Mouse (Mus musculus): Measurements from ENCODE around the gene Kif24. TPM values are rescaled to one million over a fixed set of nuclear protein-coding genes. Genes with fewer than 3 reads are reported as not detected.
"Not testable (repeated sequence)": the region's sequence is repeated elsewhere in the genome, so short reads cannot be mapped to it uniquely, and the experiment has no call there.

Gene Kif24
- polyA plus RNA-seq, 1 experiment: 0.38 TPM

DNA sequence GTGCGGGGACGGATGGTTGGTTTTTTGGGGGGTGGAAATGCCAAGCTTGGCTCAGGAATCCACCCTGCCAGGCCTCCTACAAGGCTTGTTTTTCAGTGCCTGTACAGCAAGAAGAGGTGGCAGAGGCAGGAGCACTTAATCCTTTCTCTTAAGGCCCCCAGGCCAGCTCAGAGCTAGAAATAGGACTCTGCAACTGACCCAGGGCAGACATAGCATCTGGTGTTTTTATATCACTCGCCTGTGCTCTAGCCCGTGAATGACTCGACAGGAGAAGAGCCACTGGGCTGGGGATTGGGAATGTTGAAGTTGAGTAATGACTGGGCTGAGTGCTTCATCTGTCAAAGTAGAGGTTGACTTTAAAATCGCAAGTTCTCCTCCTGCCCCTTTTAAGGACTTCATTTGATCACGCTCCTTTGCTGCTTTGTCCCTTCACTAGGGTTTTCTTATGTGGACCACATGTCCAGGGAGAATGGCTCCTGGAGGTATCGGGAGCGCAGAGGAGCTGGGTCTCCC lies 13.0 kb upstream of the Kif24 start:
- peaks cover 9% of the 10 kb centered on the region for H3K36me3 ChIP-seq (ENCODE audit: control insufficient read depth)
- TF ChIP-seq GATA1 (IDR thresholded peaks at IDR 0.05; ENCODE audit: low read length): no peak
- no peak for TF ChIP-seq TAL1 (IDR thresholded peaks at IDR 0.05; ENCODE audit: low read length)
- no peaks in the 10 kb centered on the region for H3K4me1 ChIP-seq (ENCODE audit: control insufficient read depth)
- no peaks in the 10 kb centered on the region for H3K27me3 ChIP-seq (ENCODE audit: control insufficient read depth)
- no peaks in the 10 kb centered on the region for H3K9me3 ChIP-seq (ENCODE audit: control insufficient read depth, low read length)
- no peak overlapping the region for H3K4me3 ChIP-seq (replicated peaks)

DNA sequence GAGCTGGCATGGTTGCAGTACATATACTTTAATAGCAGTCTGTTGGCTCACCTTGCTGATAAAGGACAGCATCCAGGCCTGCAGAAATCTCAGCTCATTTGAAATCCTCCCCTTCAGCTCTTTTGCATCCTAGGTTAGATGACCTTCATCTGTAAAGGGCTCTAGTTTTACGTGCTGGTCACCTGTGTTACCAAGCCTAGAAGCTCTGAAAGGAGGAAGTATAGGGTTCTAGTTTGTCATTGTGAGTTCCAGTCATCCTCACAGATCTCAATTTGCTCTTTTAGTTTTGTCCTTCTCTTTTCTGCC lies 6.7 kb upstream of the Kif24 start:
- Histone ChIP-seq H3K4me3 (replicated peaks) (no peak overlapping the region), H3K36me3 (ENCODE audit: control insufficient read depth) (no peaks in the 10 kb centered on the region), H3K27me3 (ENCODE audit: control insufficient read depth) (no peaks in the 10 kb centered on the region), H3K4me1 (ENCODE audit: control insufficient read depth) (peaks cover 4% of the 10 kb centered on the region; the same call in 1 of the 2 replicates), H3K9me3 (ENCODE audit: control insufficient read depth, low read length) (no peaks in the 10 kb centered on the region)
- TF ChIP-seq TAL1 (IDR thresholded peaks at IDR 0.05; ENCODE audit: low read length): no peak
- TF ChIP-seq GATA1 (IDR thresholded peaks at IDR 0.05; ENCODE audit: low read length): no peak

- no peak for TF ChIP-seq TAL1 (IDR thresholded peaks at IDR 0.05; ENCODE audit: low read length)
- no peak for TF ChIP-seq GATA1 (IDR thresholded peaks at IDR 0.05; ENCODE audit: low read length)
- H3K36me3 ChIP-seq (ENCODE audit: control insufficient read depth): no peaks in the 10 kb centered on the region
- H3K4me1 ChIP-seq (ENCODE audit: control insufficient read depth): peaks cover 6% of the 10 kb centered on the region
- H3K27me3 ChIP-seq (ENCODE audit: control insufficient read depth): no peaks in the 10 kb centered on the region
- no peaks in the 10 kb centered on the region for H3K9me3 ChIP-seq (ENCODE audit: control insufficient read depth, low read length)
- no peak overlapping the region for H3K4me3 ChIP-seq (replicated peaks)
Measured at GRCm38 (mm10) chr4:41470684-41471383, 6.1 kb upstream of the Kif24 start.

GRCm38 (mm10) chr4:41470051-41470683 lies 5.5 kb upstream of the Kif24 start:
- H3K9me3 ChIP-seq (ENCODE audit: control insufficient read depth, low read length): no peaks in the 10 kb centered on the region
- H3K4me1 ChIP-seq (ENCODE audit: control insufficient read depth): peaks cover 13% of the 10 kb centered on the region
- no peaks in the 10 kb centered on the region for H3K36me3 ChIP-seq (ENCODE audit: control insufficient read depth)
- no peak overlapping the region for H3K4me3 ChIP-seq (replicated peaks)
- H3K27me3 ChIP-seq (ENCODE audit: control insufficient read depth): no peaks in the 10 kb centered on the region
- TF ChIP-seq GATA1 (IDR thresholded peaks at IDR 0.05; ENCODE audit: low read length): no peak

GRCm38 (mm10) chr4:41469199-41469598 lies 4.5 kb upstream of the Kif24 start:
- no peak overlapping the region for H3K4me3 ChIP-seq (replicated peaks)
- peaks cover 14% of the 10 kb centered on the region for H3K4me1 ChIP-seq (ENCODE audit: control insufficient read depth)
- no peaks in the 10 kb centered on the region for H3K36me3 ChIP-seq (ENCODE audit: control insufficient read depth)
- no peaks in the 10 kb centered on the region for H3K27me3 ChIP-seq (ENCODE audit: control insufficient read depth)
- TF ChIP-seq GATA1 (IDR thresholded peaks at IDR 0.05; ENCODE audit: low read length) (no peak), TAL1 (IDR thresholded peaks at IDR 0.05; ENCODE audit: low read length) (no peak)
- H3K9me3 ChIP-seq (ENCODE audit: control insufficient read depth, low read length): no peaks in the 10 kb centered on the region

GRCm38 (mm10) chr4:41468396-41469080 lies 3.9 kb upstream of the Kif24 start:
- no peak overlapping the region for H3K4me3 ChIP-seq (replicated peaks)
- no peak for TF ChIP-seq GATA1 (IDR thresholded peaks at IDR 0.05; ENCODE audit: low read length)
- H3K4me1 ChIP-seq (ENCODE audit: control insufficient read depth): peaks cover 15% of the 10 kb centered on the region
- no peaks in the 10 kb centered on the region for H3K9me3 ChIP-seq (ENCODE audit: control insufficient read depth, low read length)
- H3K36me3 ChIP-seq (ENCODE audit: control insufficient read depth): no peaks in the 10 kb centered on the region
- H3K27me3 ChIP-seq (ENCODE audit: control insufficient read depth): no peaks in the 10 kb centered on the region

DNA sequence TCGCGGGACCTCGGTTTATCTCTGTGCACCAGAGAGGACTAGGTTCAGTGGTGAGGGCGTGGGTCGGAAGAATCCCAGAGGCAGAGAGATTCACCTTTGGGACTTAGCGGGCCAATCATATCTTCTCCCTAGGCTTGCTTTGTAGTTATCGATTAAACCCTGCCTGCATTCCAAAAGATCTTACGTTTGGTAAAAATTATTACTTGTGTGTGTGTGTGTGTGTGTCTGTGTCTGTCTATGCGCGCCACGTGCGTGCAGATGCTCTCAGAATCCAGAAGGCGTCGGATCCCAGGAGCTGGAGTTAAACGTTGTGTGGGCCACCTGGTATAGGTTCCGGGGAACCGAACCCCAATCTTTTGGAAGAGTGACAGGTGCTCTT lies 589 bp upstream of the Kif24 start:
- H3K36me3 ChIP-seq (ENCODE audit: control insufficient read depth): peaks cover 11% of the 10 kb centered on the region
- H3K27me3 ChIP-seq (ENCODE audit: control insufficient read depth): no peaks in the 10 kb centered on the region
- H3K4me3 ChIP-seq (replicated peaks): peak overlapping the region; percentile 73
- TF ChIP-seq TAL1 (IDR thresholded peaks at IDR 0.05; ENCODE audit: low read length) (no peak), GATA1 (IDR thresholded peaks at IDR 0.05; ENCODE audit: low read length) (no peak)
- peaks cover 31% of the 10 kb centered on the region for H3K4me1 ChIP-seq (ENCODE audit: control insufficient read depth)
- no peaks in the 10 kb centered on the region for H3K9me3 ChIP-seq (ENCODE audit: control insufficient read depth, low read length)

DNA sequence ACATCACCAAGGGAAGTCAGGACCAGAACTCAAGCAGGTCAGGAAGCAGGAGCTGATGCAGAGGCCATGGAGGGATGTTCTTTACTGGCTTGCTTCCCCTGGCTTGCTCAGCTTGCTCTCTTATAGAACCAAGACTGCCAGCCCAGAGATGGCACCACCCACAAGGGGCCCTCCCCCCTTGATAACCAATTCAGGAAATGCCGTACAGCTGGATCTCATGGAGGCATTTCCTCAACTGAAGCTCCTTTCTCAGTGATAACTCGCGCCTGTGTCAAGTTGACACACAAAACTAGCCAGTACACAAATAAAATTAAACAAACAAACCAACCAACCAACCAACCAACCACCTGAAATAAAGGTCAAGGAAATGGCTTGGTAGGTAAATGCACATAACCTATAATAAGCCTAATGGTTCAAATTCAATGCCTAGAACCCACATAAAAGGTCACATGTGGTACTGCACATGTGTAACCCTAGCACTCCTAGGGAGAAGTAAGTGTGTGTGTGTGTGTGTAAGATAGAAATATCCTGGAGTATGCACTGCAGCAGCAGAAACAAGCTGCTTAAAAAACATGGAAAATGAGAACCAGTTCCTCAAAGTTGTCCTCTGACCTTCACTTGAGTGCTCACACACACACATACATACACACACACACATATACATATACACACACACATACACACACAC lies 1.5 kb downstream of the Kif24 start:
- not testable (repeated sequence) for H3K9me3 ChIP-seq (ENCODE audit: control insufficient read depth, low read length); H3K27me3 ChIP-seq (ENCODE audit: control insufficient read depth)
- H3K4me1 ChIP-seq (ENCODE audit: control insufficient read depth): peaks cover 27% of the 10 kb centered on the region
- H3K36me3 ChIP-seq (ENCODE audit: control insufficient read depth): peaks cover 11% of the 10 kb centered on the region
- peak overlapping the region; percentile 73 for H3K4me3 ChIP-seq (replicated peaks)

DNA sequence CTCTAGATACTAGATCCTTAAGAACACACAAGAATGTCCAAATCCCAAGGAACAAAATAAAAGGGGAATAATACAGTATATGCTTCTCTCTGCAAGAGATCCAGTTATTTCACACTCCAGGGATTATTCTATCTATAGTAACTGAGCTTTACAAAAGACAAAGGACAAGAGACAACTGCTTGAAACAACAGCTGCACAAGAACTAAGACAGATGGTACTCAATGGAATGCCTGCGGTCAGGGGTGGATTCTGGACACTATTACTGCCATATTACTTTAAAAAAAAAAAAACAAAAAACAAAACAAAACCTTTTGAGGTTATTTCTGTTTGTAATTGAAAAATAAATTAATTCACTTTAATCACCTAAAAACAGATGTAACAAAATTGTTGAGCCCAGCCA lies 4.0 kb downstream of the Kif24 start:
- TF ChIP-seq TAL1 (IDR thresholded peaks at IDR 0.05; ENCODE audit: low read length) (no peak), GATA1 (IDR thresholded peaks at IDR 0.05; ENCODE audit: low read length) (no peak)

More for the DNA sequence above, 4.0 kb downstream of the Kif24 start:
- peaks cover 23% of the 10 kb centered on the region for H3K4me1 ChIP-seq (ENCODE audit: control insufficient read depth)
- no peak overlapping the region for H3K4me3 ChIP-seq (replicated peaks)
- H3K36me3 ChIP-seq (ENCODE audit: control insufficient read depth): peaks cover 11% of the 10 kb centered on the region
- H3K27me3 ChIP-seq (ENCODE audit: control insufficient read depth): no peaks in the 10 kb centered on the region
- no peaks in the 10 kb centered on the region for H3K9me3 ChIP-seq (ENCODE audit: control insufficient read depth, low read length)
